Mouse (Mus musculus) bone marrow, adult 2 months (tissue): ENCODE data around the gene Pmm2.

Source experiments
- CTCF ChIP-seq: fragments of 200-500 bp; IDR thresholded peaks from 2 replicates; pipeline ENCODE4 v1.5.1; 2011; ENCODE audit warnings: low read length, control low read depth; ENCODE audit not compliant: control insufficient read depth, insufficient read depth
- POLR2A ChIP-seq: fragments of 200-500 bp; IDR thresholded peaks from 2 replicates; pipeline ENCODE4 v1.6.1; 2011; ENCODE audit warnings: low read depth, mild to moderate bottlenecking, control low read depth, low read length, borderline replicate concordance; ENCODE audit not compliant: control insufficient read depth

GRCm38 (mm10) chr16:8699556-8699955 lies 62.1 kb downstream of the Pmm2 start:
- no peak for TF ChIP-seq CTCF
- no peak for TF ChIP-seq POLR2A
